Mouse (Mus musculus) MEL-GATA-1-ER (cell line): Measurements from ENCODE around the gene Ric8a.

Experiments used
- DNase-seq: peaks from one replicate; pipeline ENCODE4 v3.0.0-alpha.2; 2012; ENCODE audit warnings: low read depth; ENCODE audit errors: extremely low read depth

Gene Ric8a

GRCm38 (mm10) chr7:140856785-140857549 is at the start of gene Ric8a:
TSS of gene Ric8a (plus strand) at chr7:140856957.
- DNase-seq = peak; percentile 64

- DNase-seq = peak; percentile 21
These were observed 46.3 kb upstream of the Ric8a start for GRCm38 (mm10) chr7:140810496-140810895.

GRCm38 (mm10) chr7:140811714-140812113 is 45.0 kb upstream of the Ric8a start:
- no peak for DNase-seq

- no peak for DNase-seq
These were observed 43.9 kb upstream of the Ric8a start for GRCm38 (mm10) chr7:140812850-140813249.

GRCm38 (mm10) chr7:140820173-140820572 is 36.6 kb upstream of the Ric8a start:
- no peak for DNase-seq

GRCm38 (mm10) chr7:140821305-140821652 is 35.5 kb upstream of the Ric8a start:
- no peak for DNase-seq

- DNase-seq = no peak
These were observed 35.0 kb upstream of the Ric8a start, which contains the start of gene Zfp941 for GRCm38 (mm10) chr7:140821653-140822329. TSS of gene Zfp941 (minus strand) at chr7:140822178.

- DNase-seq = no peak
These were observed 34.0 kb upstream of the Ric8a start for GRCm38 (mm10) chr7:140822731-140823130.

- no peak for DNase-seq
These were observed 28.4 kb upstream of the Ric8a start for GRCm38 (mm10) chr7:140828171-140828881.

- no peak for DNase-seq
These were observed 25.3 kb upstream of the Ric8a start for GRCm38 (mm10) chr7:140831447-140831846.

GRCm38 (mm10) chr7:140833341-140833740 is 23.4 kb upstream of the Ric8a start:
- no peak for DNase-seq

- DNase-seq = no peak
These were observed 21.6 kb upstream of the Ric8a start, which contains the start of gene Urah for GRCm38 (mm10) chr7:140834968-140835757. TSS of gene Urah (plus strand) at chr7:140835018.

- DNase-seq = no peak
These were observed 21.0 kb upstream of the Ric8a start for GRCm38 (mm10) chr7:140835758-140836087.

GRCm38 (mm10) chr7:140836243-140837115 is 20.3 kb upstream of the Ric8a start:
- no peak for DNase-seq

GRCm38 (mm10) chr7:140839556-140839955 is 17.2 kb upstream of the Ric8a start:
- no peak for DNase-seq

GRCm38 (mm10) chr7:140840750-140841735 is 15.7 kb upstream of the Ric8a start:
- no peak for DNase-seq

- no peak for DNase-seq
These were observed 13.0 kb upstream of the Ric8a start for GRCm38 (mm10) chr7:140843806-140844205.

- DNase-seq = peak; percentile 57
These were observed 11.7 kb upstream of the Ric8a start, which contains the start of gene Scgb1c1 for GRCm38 (mm10) chr7:140844905-140845665. TSS of gene Scgb1c1 (plus strand) at chr7:140845547.
